Mouse (Mus musculus) intestine, postnatal 0 days (tissue): ENCODE measurements around the gene Tceanc2. TPM values are rescaled to one million over a fixed set of nuclear protein-coding genes. Genes with fewer than 3 reads are reported as not detected.

Experiments
- ATAC-seq: fragments of 200-750 bp; cut with Nextera tagmentation; 2 replicates; pipeline ENCODE4 v1.8.0; 2017; ENCODE audit warnings: mild to moderate bottlenecking, moderate TSS enrichment, moderate library complexity
- H3K27ac ChIP-seq: fragments of 300-500 bp; sonication (generic); 2 replicates; pipeline ENCODE4 v1.5.1; 2014; ENCODE audit warnings: mild to moderate bottlenecking, low read depth, low read length, moderate library complexity
- H3K27me3 ChIP-seq: fragments of 300-500 bp; sonication (generic); replicated peaks from 2 replicates; pipeline ENCODE4 v1.6.1; 2014; ENCODE audit warnings: low read length, mixed read lengths; ENCODE audit not compliant: control insufficient read depth, insufficient read depth
- H3K36me3 ChIP-seq: fragments of 300-500 bp; sonication (generic); 2 replicates; pipeline ENCODE4 v1.6.1; 2014; ENCODE audit warnings: mild to moderate bottlenecking, moderate library complexity; ENCODE audit not compliant: control insufficient read depth, insufficient read depth
- H3K4me1 ChIP-seq: fragments of 300-500 bp; sonication (generic); replicated peaks from 2 replicates; pipeline ENCODE4 v1.6.1; 2014; ENCODE audit warnings: antibody characterized with exemption, low read length, mixed read lengths; ENCODE audit not compliant: control insufficient read depth, insufficient read depth
- H3K4me2 ChIP-seq: fragments of 300-500 bp; sonication (generic); replicated peaks from 2 replicates; pipeline ENCODE4 v1.6.1; 2014; ENCODE audit warnings: low read depth, mild to moderate bottlenecking, moderate library complexity
- H3K4me3 ChIP-seq: fragments of 300-500 bp; sonication (generic); 2 replicates; pipeline ENCODE4 v1.5.1; 2014; ENCODE audit warnings: low read depth, low read length
- H3K9ac ChIP-seq: fragments of 300-500 bp; sonication (generic); 2 replicates; pipeline ENCODE4 v1.6.1; 2014; ENCODE audit warnings: mild to moderate bottlenecking, low read depth, low read length
- H3K9me3 ChIP-seq: fragments of 300-500 bp; sonication (generic); 2 replicates; pipeline ENCODE4 v1.6.1; 2016; ENCODE audit warnings: mixed run types; ENCODE audit not compliant: control insufficient read depth
- CTCF ChIP-seq: sonication (generic); IDR thresholded peaks from 2 replicates; pipeline ENCODE4 v1.5.1; 2016; ENCODE audit warnings: low read depth, mild to moderate bottlenecking, control low read depth, antibody characterized with exemption, moderate library complexity
- WGBS: fragments of 180-500 bp; shearing (Covaris S2); extraction: QIAGEN DNeasy Blood & Tissue Kit; methylation state at CpG from one replicate; pipeline ENCODE4 v1.1.7; 2014; 5-methylcytosine and 5-hydroxymethylcytosine counted together
- polyA plus RNA-seq: library from polyadenylated mRNA; unstranded; fragments of >200 nt; fragmentation: Nextera tagmentation; extraction: Ambion mirVana; gene quantifications from 2 replicates; pipeline ENCODE4 v1.2.1, GENCODE M21; 2015

Tceanc2 gene
- polyA plus RNA-seq, 1 experiment from 2014 or later, result 17.7 TPM

GRCm38 (mm10) chr4:107098791-107099525 is 80.0 kb downstream of the Tceanc2 start:
- ATAC-seq, result no peak
- TF ChIP-seq CTCF, result no peak
- WGBS, result 72% methylated on average over 17 of the region's 17 CpGs

GRCm38 (mm10) chr4:107098375-107098774 is 80.5 kb downstream of the Tceanc2 start:
- no peak for ATAC-seq
- Histone ChIP-seq H3K4me2 (no peak overlapping the region), H3K4me3 (no peak overlapping the region), H3K36me3 (no peaks in the 10 kb centered on the region), H3K9ac (no peak overlapping the region), H3K27me3 (no peaks in the 10 kb centered on the region), H3K27ac (no peak overlapping the region), H3K4me1 (peaks cover 5% of the 10 kb centered on the region; the same call in 1 of the 2 replicates), H3K9me3 (no peaks in the 10 kb centered on the region)
- 72% methylated on average over 10 of the region's 10 CpGs for WGBS
- TF ChIP-seq CTCF, result no peak

More at GRCm38 (mm10) chr4:107098791-107099525, 80.0 kb downstream of the Tceanc2 start:
- no peak overlapping the region for H3K4me2 ChIP-seq
- peaks cover 5% of the 10 kb centered on the region; the same call in 1 of the 2 replicates for H3K4me1 ChIP-seq
- H3K27me3 ChIP-seq, result no peaks in the 10 kb centered on the region
- no peak overlapping the region for H3K27ac ChIP-seq
- no peak overlapping the region for H3K4me3 ChIP-seq
- no peaks in the 10 kb centered on the region for H3K9me3 ChIP-seq
- no peak overlapping the region for H3K9ac ChIP-seq
- H3K36me3 ChIP-seq, result no peaks in the 10 kb centered on the region

GRCm38 (mm10) chr4:107097871-107098270 is 81.0 kb downstream of the Tceanc2 start:
- no peak overlapping the region for H3K9ac ChIP-seq
- H3K36me3 ChIP-seq, result no peaks in the 10 kb centered on the region
- ATAC-seq, result no peak
- peaks cover 5% of the 10 kb centered on the region; the same call in 1 of the 2 replicates for H3K4me1 ChIP-seq
- H3K4me2 ChIP-seq, result no peak overlapping the region
- H3K4me3 ChIP-seq, result no peak overlapping the region
- no peak overlapping the region for H3K27ac ChIP-seq
- WGBS, result 55% methylated on average over 15 of the region's 15 CpGs
- no peak for TF ChIP-seq CTCF
- no peaks in the 10 kb centered on the region for H3K27me3 ChIP-seq
- no peaks in the 10 kb centered on the region for H3K9me3 ChIP-seq

GRCm38 (mm10) chr4:107096841-107097373 is 82.0 kb downstream of the Tceanc2 start, which contains the start of gene Cdcp2:
TSS of gene Cdcp2 (plus strand) at chr4:107096891.
- H3K9ac ChIP-seq, result no peak within 1 kb of the TSS
- H3K27ac ChIP-seq, result no peak within 1 kb of the TSS
- H3K9me3 ChIP-seq, result no peaks in the 10 kb centered on the region
- no peak within 1 kb of the TSS for H3K4me2 ChIP-seq
- no peak for TF ChIP-seq CTCF
- H3K4me1 ChIP-seq, result peaks cover 5% of the 10 kb centered on the region; the same call in 1 of the 2 replicates
- no peak for ATAC-seq
- no peaks in the 10 kb centered on the region for H3K27me3 ChIP-seq
- no peak within 1 kb of the TSS for H3K4me3 ChIP-seq
- WGBS, result 78% methylated on average over 16 of the region's 16 CpGs
- H3K36me3 ChIP-seq, result no peaks in the 10 kb centered on the region

GRCm38 (mm10) chr4:107096043-107096442 is 82.9 kb downstream of the Tceanc2 start:
- Histone ChIP-seq H3K9ac (no peak overlapping the region), H3K4me1 (peaks cover 5% of the 10 kb centered on the region; the same call in 1 of the 2 replicates), H3K9me3 (no peaks in the 10 kb centered on the region), H3K36me3 (no peaks in the 10 kb centered on the region), H3K4me3 (no peak overlapping the region), H3K27ac (no peak overlapping the region), H3K27me3 (no peaks in the 10 kb centered on the region), H3K4me2 (no peak overlapping the region)
- no peak for TF ChIP-seq CTCF
- no peak for ATAC-seq
- 68% methylated on average over 6 of the region's 6 CpGs for WGBS

GRCm38 (mm10) chr4:107094484-107095187 is 84.3 kb downstream of the Tceanc2 start:
- no peak overlapping the region for H3K4me2 ChIP-seq
- H3K27me3 ChIP-seq, result no peaks in the 10 kb centered on the region
- 73% methylated on average over 16 of the region's 16 CpGs for WGBS
- H3K36me3 ChIP-seq, result no peaks in the 10 kb centered on the region
- no peak overlapping the region for H3K9ac ChIP-seq
- no peak for ATAC-seq
- H3K4me3 ChIP-seq, result no peak overlapping the region
- TF ChIP-seq CTCF, result no peak
- peaks cover 5% of the 10 kb centered on the region; the same call in 1 of the 2 replicates for H3K4me1 ChIP-seq
- H3K9me3 ChIP-seq, result no peaks in the 10 kb centered on the region
- no peak overlapping the region for H3K27ac ChIP-seq
